Mouse (Mus musculus) lung, adult 2 months (tissue): ENCODE measurements around the gene Ift27.

Experiments used
- CTCF ChIP-seq: fragments of 200-500 bp; IDR thresholded peaks from 2 replicates; pipeline ENCODE4 v1.5.1; 2011; ENCODE audit warnings: mild to moderate bottlenecking, low read length, control low read depth; ENCODE audit not compliant: insufficient read depth
- POLR2A ChIP-seq: fragments of 200-500 bp; IDR thresholded peaks from 2 replicates; pipeline ENCODE4 v1.6.1; 2011; ENCODE audit warnings: low read depth, mild to moderate bottlenecking, control low read depth, low read length, borderline replicate concordance; ENCODE audit errors: extremely low read depth

- TF ChIP-seq POLR2A = no peak
- TF ChIP-seq CTCF = no peak
Measured at GRCm38 (mm10) chr15:78188546-78188945, 14.6 kb upstream of the Ift27 start.
